In genomic region chr19:28679776-28680391, GRCm38 (mm10) we compare ENCODE assay signal across 7 mouse cellular contexts. TPM values are rescaled to one million over a fixed set of nuclear protein-coding genes. Genes with fewer than 3 reads are reported as not detected.
DNase-seq lines count a peak whose midpoint lies in the region; ATAC-seq and TF ChIP-seq lines count a peak whose summit lies in the region.

Gene Glis3 (minus strand): TSS chr19:28680077.

- peak within 1 kb of the TSS; percentile 57 for H3K27ac ChIP-seq in gastrocnemius, adult 2 months
- H3K27ac ChIP-seq in hindbrain, embryonic 14.5 days: no peak within 1 kb of the TSS
- H3K27ac ChIP-seq in macrophage: no peak within 1 kb of the TSS

- H3K4me2 ChIP-seq in hindbrain, embryonic 14.5 days (replicated peaks): peak within 1 kb of the TSS; percentile 91

- H3K4me1 ChIP-seq in hindbrain, embryonic 14.5 days (replicated peaks; ENCODE audit: control insufficient read depth, insufficient read depth, low read length): peaks cover 19% of the 10 kb centered on the region

- H3K9me3 ChIP-seq in hindbrain, embryonic 14.5 days (ENCODE audit: control insufficient read depth, low read length): no peaks in the 10 kb centered on the region

- no peaks in the 10 kb centered on the region for H3K36me3 ChIP-seq in hindbrain, embryonic 14.5 days (replicated peaks; ENCODE audit: control insufficient read depth, insufficient read depth)
- H3K36me3 ChIP-seq in macrophage (ENCODE audit: inconsistent target): no peaks in the 10 kb centered on the region

- peak; percentile 75 for ATAC-seq in Patski
- ATAC-seq in hindbrain, embryonic 14.5 days (ENCODE audit: low FRiP score): peak; percentile 90

- 0% methylated on average over 57 of the region's 66 CpGs for WGBS in hindbrain, embryonic 14.5 days
- under 1% methylated on average over 54 of the region's 66 CpGs for WGBS in macrophage (ENCODE audit: missing documents)

- no peaks in the 10 kb centered on the region for H3K79me2 ChIP-seq in macrophage (ENCODE audit: inconsistent target)

- in situ Hi-C loops in Patski (cut with MboI; ENCODE audit: low pct_unique_long_range_greater_than_20kb): no loop called here

- POLR2A ChIA-PET in Patski (lab: Charles Lee): interaction anchor here (0.6 to 2.5 kb wide), 12 partner anchors 8 to 627 kb away, joined by 3 to 16 read pairs (median 3); no protein-coding TSS in a partner anchor

- no peak for DNase-seq in Patski (ENCODE audit: low read depth, low spot score)
- DNase-seq in adrenal gland, postnatal 4 days (ENCODE audit: low spot score in 2 of 2): peak; percentile 17 to 32
- peak; percentile 73 for DNase-seq in gastrocnemius, adult 2 months
- DNase-seq in hindbrain, embryonic 14.5 days (ENCODE audit: low spot score): no peak
- peak; percentile 11 to 75 for DNase-seq in left cerebral cortex, postnatal 10 days (ENCODE audit: extremely low spot score in 1 of 2, low spot score in 2 of 2)
- DNase-seq in right cerebral cortex, postnatal 25 days: peak; percentile 18

- TF ChIP-seq CTCF in Patski (IDR thresholded peaks at IDR 0.05): peak; percentile 55
- no peak for TF ChIP-seq CTCF in gastrocnemius, adult 2 months (IDR thresholded peaks at IDR 0.05)

- intact Hi-C loops in gastrocnemius, adult 2 months (cut with DNase I): no loop called here
- intact Hi-C loops in left cerebral cortex, postnatal 10 days (cut with DNase I): no loop called here

- H3K4me3 ChIP-seq in gastrocnemius, adult 2 months: peak within 1 kb of the TSS; percentile 82
- H3K4me3 ChIP-seq in hindbrain, embryonic 14.5 days (replicated peaks; ENCODE audit: low read length): peak within 1 kb of the TSS; percentile 40
- peak within 1 kb of the TSS; percentile 40 for H3K4me3 ChIP-seq in macrophage (ENCODE audit: inconsistent target)

- CTCF ChIA-PET in Patski (lab: Charles Lee): interaction anchor here (1.3 kb wide), 1 partner anchor 9 kb away, joined by 5 read pairs; no protein-coding TSS in a partner anchor

- no peaks in the 10 kb centered on the region for H3K27me3 ChIP-seq in Patski
- H3K27me3 ChIP-seq in hindbrain, embryonic 14.5 days (ENCODE audit: control insufficient read depth, insufficient read depth, low read length): peaks cover 43% of the 10 kb centered on the region

- H3K9ac ChIP-seq in hindbrain, embryonic 14.5 days: peak within 1 kb of the TSS; percentile 57

RNA-seq across cellular contexts. Expression of gene Glis3, which starts in this region (rescaled TPM):
- polyA plus RNA-seq in Patski (2021) (213 TPM), macrophage (2018) (1.5 to 2.5 TPM (median 2.2 TPM) in 3 replicates)
- 10 to 100 TPM; 10.6 to 19.0 TPM for total RNA-seq in adrenal gland, postnatal 4 days (2021)
- total RNA-seq in gastrocnemius, adult 2 months (2021): 1 to 10 TPM in 1 of 2 experiments, under 1 TPM in 1; 0.61 to 1.2 TPM
- 3.2 and 4.1 TPM in 2 replicates for polyA plus RNA-seq in hindbrain, embryonic 14.5 days (2014; fragmentation: Nextera tagmentation; extraction: Ambion mirVana)
- 1 to 10 TPM; 5.3 to 6.5 TPM for total RNA-seq in left cerebral cortex, postnatal 10 days (2021)
- total RNA-seq in macrophage (2018; cell fraction: chromatin; rRNA removed): 10 to 100 TPM in 12 of 26 experiments, 1 to 10 TPM in 14; 1.4 to 19.9 (median 7.7) TPM
- 1 to 10 TPM in 13 of 26 experiments, under 1 TPM in 13; 0.34 to 3.1 (median 1.2) TPM for total RNA-seq in macrophage (2018; cell fraction: cytosol; rRNA removed)
- total RNA-seq in macrophage (2018; cell fraction: nucleus; rRNA removed): 10 to 100 TPM in 9 of 26 experiments, 1 to 10 TPM in 13, under 1 TPM in 4; 0.22 to 24.8 (median 5.4) TPM

Comparison
In these comparisons a context has a peak if more than half of its experiments do, and no peak if none do; other contexts are left out.
1. RNA of gene Glis3 (polyA plus RNA-seq): 213 TPM in Patski (single experiment); 3.2 to 4.1 TPM in hindbrain, embryonic 14.5 days and 1.5 to 2.5 TPM in macrophage; every median in the first group is over 10 times any median in the second.
2. DNase-seq: peak in adrenal gland, postnatal 4 days (2 of 2), gastrocnemius, adult 2 months (single experiment), left cerebral cortex, postnatal 10 days (2 of 2) and right cerebral cortex, postnatal 25 days (single experiment); none in Patski (single experiment) and hindbrain, embryonic 14.5 days (single experiment).
3. Peak in every context shown above with its lines, with median percentiles within 50 percentile points of each other: H3K4me3 ChIP-seq.